Mouse (Mus musculus) gastrocnemius, postnatal 36 days (tissue): ENCODE results near the gene Slc44a2. TPM values are rescaled to one million over a fixed set of nuclear protein-coding genes. Genes with fewer than 3 reads are reported as not detected.

ENCODE experiments used
- DNase-seq, 2 experiments: peaks; one replicate each; pipeline ENCODE4 v3.0.0; 2022
- intact Hi-C: fragments of 180-260 bp; cut with DNase I; formaldehyde crosslinking; loops from one replicate; pipeline ENCODE4 v1.15.1; 2025
- total RNA-seq, 2 experiments: library from RNA; stranded (reverse); gene quantifications; 2 replicates each; pipeline ENCODE4 v1.2.3; 2021

The Slc44a2 gene
- total RNA-seq, 2 experiments from 2014 or later: 135 to 148 TPM

- intact Hi-C loops: loop anchor here (2.0 to 5.0 kb wide), 2 partner anchors 41 to 100 kb away; no protein-coding TSS in a partner anchor
- peak; percentile 99 to 100 for DNase-seq
Measured at GRCm38 (mm10) chr9:21367357-21368111, 47.0 kb downstream of the Slc44a2 start, which contains the start of gene Ilf3. Ilf3 (plus strand) TSS chr9:21367871.

DNA sequence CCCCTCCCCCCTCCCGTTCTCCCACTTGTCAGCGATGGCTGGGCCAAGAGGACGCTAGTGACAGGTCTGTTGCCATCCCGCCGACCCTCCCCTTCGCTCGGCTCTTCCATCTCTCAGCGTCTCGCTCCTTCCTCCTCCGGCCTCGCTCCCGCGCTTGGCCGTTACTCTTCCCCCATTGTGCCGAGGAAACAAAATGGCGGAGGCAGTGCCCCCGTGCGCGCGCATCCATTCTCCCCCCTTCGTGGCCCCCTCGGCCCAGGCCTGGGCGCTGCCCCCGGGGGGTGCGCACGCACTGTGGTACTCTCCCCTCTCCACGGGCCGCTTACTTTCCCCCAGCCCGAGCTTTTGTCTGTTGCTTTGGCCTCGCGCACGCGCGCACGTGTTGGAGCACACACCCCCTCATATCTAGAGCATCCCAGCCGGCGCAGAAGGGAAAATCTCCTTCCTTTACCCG lies 47.7 kb downstream of the Slc44a2 start:
- DNase-seq: peak; percentile 37 to 53
- intact Hi-C loops: loop anchor here (5.0 kb wide), 1 partner anchor 99 kb away; no protein-coding TSS in a partner anchor

GRCm38 (mm10) chr9:21369080-21369479 lies 48.6 kb downstream of the Slc44a2 start:
- DNase-seq: no peak
- intact Hi-C loops: loop anchor here (5.0 kb wide), 1 partner anchor 98 kb away; no protein-coding TSS in a partner anchor

DNA sequence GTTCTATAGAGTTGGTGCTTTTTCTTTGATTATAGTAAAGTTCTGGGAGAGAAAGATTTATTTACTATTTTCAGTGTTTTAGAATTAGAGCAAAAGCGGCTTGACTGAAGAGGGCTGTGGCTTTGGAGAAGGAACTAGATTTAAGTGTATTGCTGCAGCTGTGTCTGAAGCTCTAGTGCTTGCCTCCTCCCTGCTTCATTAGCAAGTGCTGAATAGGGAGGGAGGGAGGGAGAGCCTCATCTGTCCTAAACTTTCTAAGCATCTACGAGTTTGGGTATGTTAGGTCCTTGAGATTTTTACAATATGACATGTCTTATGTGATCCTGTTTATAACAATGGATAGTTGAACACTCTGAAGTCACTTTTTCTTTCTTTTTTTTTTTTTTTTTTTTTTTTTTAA lies 50.4 kb downstream of the Slc44a2 start:
- intact Hi-C loops: no loop called here
- no peak for DNase-seq

DNA sequence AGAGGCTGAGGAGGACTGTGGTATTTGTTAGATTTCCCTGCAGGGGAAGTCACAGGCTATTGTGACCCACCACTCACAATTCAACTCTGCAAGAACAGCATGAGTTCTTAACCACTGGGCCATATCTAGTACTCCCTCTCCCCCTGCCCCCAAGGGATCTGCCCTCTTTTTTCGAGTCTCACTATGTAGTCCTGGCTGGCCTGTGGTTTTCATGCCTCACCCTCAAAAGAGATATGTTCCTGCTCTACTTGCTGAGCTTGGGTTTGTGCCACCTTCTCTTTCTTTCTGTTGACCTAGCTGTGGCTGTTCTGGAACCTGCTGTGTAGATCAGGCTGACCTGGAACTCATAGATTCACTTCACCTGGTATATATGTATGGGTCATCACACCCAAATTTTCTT lies 52.0 kb downstream of the Slc44a2 start:
- intact Hi-C loops: no loop called here
- DNase-seq: no peak

- DNase-seq: no peak
- intact Hi-C loops: no loop called here
Measured at GRCm38 (mm10) chr9:21379195-21379594, 58.7 kb downstream of the Slc44a2 start.

GRCm38 (mm10) chr9:21380868-21381267 lies 60.4 kb downstream of the Slc44a2 start:
- DNase-seq: no peak
- intact Hi-C loops: no loop called here

- DNase-seq: no peak
- intact Hi-C loops: no loop called here
Measured at GRCm38 (mm10) chr9:21383966-21384365, 63.5 kb downstream of the Slc44a2 start.

DNA sequence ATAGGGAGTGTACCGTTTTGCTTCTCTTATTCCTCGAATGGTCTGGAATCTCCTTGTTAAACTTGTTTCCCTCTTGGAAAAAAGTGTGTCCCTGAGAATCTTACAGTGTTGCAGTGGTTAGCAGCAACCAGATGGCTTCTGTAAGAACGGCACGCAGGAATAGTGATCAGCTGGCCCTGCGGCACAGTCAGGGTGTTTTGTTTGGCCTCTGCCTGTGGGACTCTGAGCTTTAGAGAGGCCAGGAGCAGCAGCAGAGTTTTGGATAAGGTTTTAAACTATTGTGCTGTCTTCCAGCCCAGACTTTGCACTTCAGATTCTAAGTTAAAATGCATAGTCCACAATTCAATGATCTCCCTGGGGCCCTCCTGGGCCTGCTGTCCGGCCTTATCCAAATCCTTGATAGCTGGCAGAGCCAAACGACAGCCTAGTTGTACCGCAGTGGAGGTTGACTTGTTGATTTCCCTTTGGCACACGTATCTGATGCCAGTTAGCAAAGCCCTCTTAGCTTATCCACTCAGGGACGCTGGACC lies 72.2 kb downstream of the Slc44a2 start:
- intact Hi-C loops: no loop called here
- DNase-seq: no peak

- DNase-seq: no peak
- intact Hi-C loops: no loop called here
Measured at GRCm38 (mm10) chr9:21395692-21396091, 75.2 kb downstream of the Slc44a2 start.

DNA sequence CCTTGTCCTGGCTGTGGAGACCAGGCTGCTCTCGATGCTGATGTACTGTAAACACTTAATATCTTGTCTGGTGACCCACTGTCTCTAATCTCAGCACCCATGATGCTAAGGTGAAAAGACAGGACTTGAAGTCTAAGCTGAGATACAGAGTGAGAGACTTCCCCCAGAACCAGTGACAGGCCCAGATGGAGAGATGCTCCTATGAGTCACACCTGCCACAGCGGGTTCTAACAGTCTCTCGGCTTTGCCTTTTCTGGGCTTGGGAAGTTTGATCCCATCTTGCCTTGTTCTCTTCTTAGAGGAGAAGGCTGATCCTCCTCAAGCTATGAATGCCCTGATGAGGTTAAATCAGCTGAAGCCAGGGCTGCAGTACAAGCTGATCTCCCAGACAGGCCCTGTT lies 76.7 kb downstream of the Slc44a2 start:
- intact Hi-C loops: no loop called here
- DNase-seq: no peak

DNA sequence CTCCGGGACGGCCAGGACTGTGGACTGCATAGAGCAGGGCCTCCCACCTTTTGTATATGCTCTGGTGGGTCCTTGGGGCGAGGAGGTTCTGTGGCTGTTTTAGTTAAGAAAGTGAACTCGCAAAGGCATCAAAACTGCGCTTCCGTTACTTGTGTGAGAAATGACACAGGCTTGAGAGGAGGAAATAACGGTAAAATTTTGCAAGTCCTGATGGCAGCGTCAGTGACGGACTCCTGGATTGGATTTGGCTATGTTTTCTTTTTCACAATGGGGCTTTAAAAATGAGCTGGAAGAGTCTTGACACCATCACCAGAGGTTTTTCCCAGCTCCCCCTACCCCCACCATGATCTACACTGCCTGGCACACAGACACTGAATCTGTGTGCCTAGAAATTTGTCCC lies 80.5 kb downstream of the Slc44a2 start:
- no peak for DNase-seq
- intact Hi-C loops: loop anchor here (10.0 kb wide), 1 partner anchor 486 kb away; no protein-coding TSS in a partner anchor

- intact Hi-C loops: loop anchor here (10.0 kb wide), 1 partner anchor 488 kb away; no protein-coding TSS in a partner anchor
- no peak for DNase-seq
Measured at GRCm38 (mm10) chr9:21402764-21403253, 82.3 kb downstream of the Slc44a2 start.

DNA sequence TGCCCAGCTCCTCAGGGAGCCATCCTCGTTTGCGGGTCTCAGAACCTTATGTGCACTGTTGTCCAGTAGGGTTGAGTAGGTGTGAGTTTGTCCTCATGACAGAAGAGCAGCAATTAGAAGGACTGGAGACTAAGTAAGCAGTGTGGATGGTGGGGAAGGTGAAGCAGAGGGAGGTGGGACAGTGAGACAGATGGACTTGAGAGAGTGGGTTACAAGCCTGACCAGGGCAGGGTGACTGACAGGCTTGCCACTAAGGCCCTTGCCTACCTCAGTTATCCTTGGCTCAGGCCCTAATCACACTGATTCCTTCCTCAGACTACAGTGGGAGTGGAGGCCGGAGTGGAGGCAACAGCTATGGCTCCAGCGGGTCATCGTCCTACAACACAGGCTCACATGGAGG lies 83.2 kb downstream of the Slc44a2 start:
- intact Hi-C loops: loop anchor here (10.0 kb wide), 1 partner anchor 489 kb away; no protein-coding TSS in a partner anchor
- no peak for DNase-seq

Other genes with a start within 250 kb of the Slc44a2 start
- gene Gm49373, start 247.6 kb upstream of the Slc44a2 start, total RNA-seq: under 1 TPM in 1 of 2 experiments, not detected in 1; 0.17 TPM
- gene Fdx1l, start 247.1 kb upstream of the Slc44a2 start, total RNA-seq: 10 to 100 TPM; 37.5 to 40.4 TPM
- gene Gm38431, start 228.7 kb upstream of the Slc44a2 start, total RNA-seq: 1 to 10 TPM; 1.6 TPM
- 10 to 100 TPM; 13.8 to 17.9 TPM for gene Raver1, start 228.7 kb upstream of the Slc44a2 start, total RNA-seq
- gene Tyk2, start 189.5 kb upstream of the Slc44a2 start, total RNA-seq: 1 to 10 TPM; 4.2 to 4.4 TPM
- 100 to 1,000 TPM; 123 to 126 TPM for gene Cdc37, start 170.7 kb upstream of the Slc44a2 start, total RNA-seq
- gene Pde4a, start 155.0 kb upstream of the Slc44a2 start, total RNA-seq: 10 to 100 TPM; 42.2 to 53.9 TPM
- gene Keap1, start 81.3 kb upstream of the Slc44a2 start, total RNA-seq: 10 to 100 TPM; 56.5 to 58.3 TPM
- under 1 TPM in 1 of 2 experiments, not detected in 1; 0.12 TPM for gene S1pr5, start 72.3 kb upstream of the Slc44a2 start, total RNA-seq
- 10 to 100 TPM; 62.0 to 65.7 TPM for gene Atg4d, start 55.4 kb upstream of the Slc44a2 start, total RNA-seq
- gene Kri1, start 32.7 kb upstream of the Slc44a2 start, total RNA-seq: 10 to 100 TPM in 1 of 2 experiments, 1 to 10 TPM in 1; 9.1 to 11.6 TPM
- 10 to 100 TPM in 1 of 2 experiments, 1 to 10 TPM in 1; 8.4 to 10.1 TPM for gene Cdkn2d, start 29.3 kb upstream of the Slc44a2 start, total RNA-seq
- not detected for gene Ap1m2, start 8.4 kb upstream of the Slc44a2 start, total RNA-seq
- gene Ilf3, start 47.2 kb downstream of the Slc44a2 start, total RNA-seq: 10 to 100 TPM; 17.2 to 19.4 TPM
- 1 to 10 TPM; 5.2 to 6.2 TPM for gene Qtrt1, start 91.1 kb downstream of the Slc44a2 start, total RNA-seq
- gene Dnm2, start 104.2 kb downstream of the Slc44a2 start, total RNA-seq: 10 to 100 TPM; 36.8 to 37.2 TPM
- gene Tmed1, start 189.6 kb downstream of the Slc44a2 start, total RNA-seq: 10 to 100 TPM; 24.4 to 34.9 TPM
- gene AB124611, start 205.5 kb downstream of the Slc44a2 start, total RNA-seq: under 1 TPM; 0.59 to 0.72 TPM
- gene Carm1, start 226.2 kb downstream of the Slc44a2 start, total RNA-seq: 10 to 100 TPM; 63.0 to 65.2 TPM